ENCODE assay signal across 25 mouse cellular contexts in the genomic region with DNA sequence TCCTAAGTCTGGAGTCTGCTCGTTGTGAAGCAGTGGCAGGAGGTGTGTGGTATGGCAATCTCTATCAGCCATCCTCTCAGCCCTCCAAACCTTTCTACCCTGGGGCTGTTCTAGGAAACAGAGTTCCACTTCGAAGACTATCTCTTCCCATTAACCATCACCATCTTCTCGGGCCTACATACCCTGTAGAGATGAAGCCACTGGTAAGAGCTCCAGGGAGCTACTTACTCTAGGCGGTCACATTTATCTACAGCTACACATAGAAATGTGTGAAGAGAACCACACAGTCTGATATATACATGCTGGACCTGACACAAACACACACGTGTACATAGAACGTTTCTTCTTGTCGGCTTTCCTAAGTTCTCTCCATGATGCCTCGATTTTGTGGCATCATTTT.
DNase-seq lines count a peak whose midpoint lies in the region; ATAC-seq lines count a peak whose summit lies in the region.
"Had no signal": no experiment of that assay in that cellular context is flagged by ENCODE, and none has a peak within 500 bp of the region (broad histone marks: within the 10 kb centered on the region; RNA-seq: fewer than 3 reads in every experiment).

No protein-coding gene starts in this region.

- no peaks in the 10 kb centered on the region for H3K36me3 ChIP-seq in heart, embryonic 10.5 days
- no peaks in the 10 kb centered on the region for H3K36me3 ChIP-seq in liver, embryonic 12.5 days
- H3K36me3 ChIP-seq in liver, embryonic 13.5 days = no peaks in the 10 kb centered on the region
- H3K36me3 ChIP-seq: embryonic facial prominence, embryonic 10.5 days; embryonic facial prominence, embryonic 12.5 days; forebrain, embryonic 15.5 days; G1E had no signal

- H3K27ac ChIP-seq in heart, embryonic 10.5 days = 0 out of 2 replicates have a peak overlapping the region, but pooled peaks have one; percentile 4
- H3K27ac ChIP-seq in liver, embryonic 12.5 days = 0 out of 2 replicates have a peak overlapping the region, but pooled peaks have one; percentile 7
- H3K27ac ChIP-seq in liver, embryonic 13.5 days = peak overlapping the region; percentile 45
- H3K27ac ChIP-seq: embryonic facial prominence, embryonic 10.5 days; embryonic facial prominence, embryonic 12.5 days; forebrain, embryonic 13.5 days; forebrain, embryonic 15.5 days had no signal

- H3K9ac ChIP-seq in liver, embryonic 12.5 days = no peak overlapping the region; the same call in 1 of the 2 replicates
- no peak overlapping the region for H3K9ac ChIP-seq in liver, embryonic 13.5 days
- H3K9ac ChIP-seq: embryonic facial prominence, embryonic 12.5 days; forebrain, embryonic 13.5 days; forebrain, embryonic 15.5 days had no signal

- whole genome bisulfite sequencing in heart, embryonic 10.5 days = 74% methylated on average over 8 of the region's 8 CpGs
- 49% methylated on average over 8 of the region's 8 CpGs for WGBS in liver, embryonic 12.5 days (ENCODE audit: insufficient replicate concordance)
- WGBS in liver, embryonic 13.5 days (ENCODE audit: insufficient replicate concordance) = 44% methylated on average over 8 of the region's 8 CpGs

- H3K4me3 ChIP-seq in heart, embryonic 10.5 days = no peak overlapping the region
- no peak overlapping the region for H3K4me3 ChIP-seq in liver, embryonic 12.5 days
- H3K4me3 ChIP-seq in liver, embryonic 13.5 days (replicated peaks) = no peak overlapping the region
- H3K4me3 ChIP-seq: embryonic facial prominence, embryonic 10.5 days; embryonic facial prominence, embryonic 12.5 days; forebrain, embryonic 13.5 days; forebrain, embryonic 15.5 days had no signal

- intact Hi-C loops in heart, postnatal 36 days (cut with DNase I) = no loop called here

- no peaks in the 10 kb centered on the region for H3K9me3 ChIP-seq in heart, embryonic 10.5 days
- no peaks in the 10 kb centered on the region for H3K9me3 ChIP-seq in liver, embryonic 12.5 days (replicated peaks)
- no peaks in the 10 kb centered on the region for H3K9me3 ChIP-seq in liver, embryonic 13.5 days (replicated peaks)
- H3K9me3 ChIP-seq: embryonic facial prominence, embryonic 10.5 days; embryonic facial prominence, embryonic 12.5 days; forebrain, embryonic 13.5 days; forebrain, embryonic 15.5 days; G1E had no signal

- no peak overlapping the region for H3K4me2 ChIP-seq in liver, embryonic 12.5 days
- no peak overlapping the region for H3K4me2 ChIP-seq in liver, embryonic 13.5 days
- H3K4me2 ChIP-seq: embryonic facial prominence, embryonic 12.5 days; forebrain, embryonic 13.5 days; forebrain, embryonic 15.5 days had no signal

- H3K27me3 ChIP-seq in heart, embryonic 10.5 days (ENCODE audit: insufficient read depth, poor library complexity, severe bottlenecking) = no peaks in the 10 kb centered on the region
- 0 out of 2 replicates have a peak, but pooled peaks cover 3% of the 10 kb centered on the region for H3K27me3 ChIP-seq in liver, embryonic 12.5 days (replicated peaks)
- no peaks in the 10 kb centered on the region for H3K27me3 ChIP-seq in liver, embryonic 13.5 days
- H3K27me3 ChIP-seq: CH12.LX; embryonic facial prominence, embryonic 12.5 days; forebrain, embryonic 13.5 days; forebrain, embryonic 15.5 days; Patski had no signal

- peaks cover 27% of the 10 kb centered on the region for H3K4me1 ChIP-seq in heart, embryonic 10.5 days
- peaks cover 45% of the 10 kb centered on the region for H3K4me1 ChIP-seq in liver, embryonic 12.5 days
- peaks cover 59% of the 10 kb centered on the region for H3K4me1 ChIP-seq in liver, embryonic 13.5 days (replicated peaks)
- H3K4me1 ChIP-seq: embryonic facial prominence, embryonic 12.5 days; forebrain, embryonic 13.5 days; forebrain, embryonic 15.5 days had no signal

- no peak for DNase-seq in heart, embryonic 10.5 days (ENCODE audit: low spot score)
- DNase-seq in heart, postnatal 36 days = no peak
- no peak for DNase-seq in liver
- DNase-seq in liver, embryonic 13.5 days = no peak
- DNase-seq in testis, postnatal 10 days (ENCODE audit: low spot score) = no peak
- DNase-seq in spleen, postnatal 14 days (ENCODE audit: low spot score in 2 of 2) = no peak
- DNase-seq: adrenal gland, adult 8-10 months; adrenal gland, postnatal 14 days; adrenal gland, postnatal 36 days; B cell, adult 2 months; cerebellum, adult 11-12 months; cerebellum, adult 2 months; cerebellum, adult 9-10 months; cerebellum, postnatal 10 days; cerebellum, postnatal 25 days had no signal

- peak; percentile 66 for ATAC-seq in liver, embryonic 12.5 days
- peak; percentile 56 for ATAC-seq in liver, embryonic 13.5 days (ENCODE audit: low read depth)
- ATAC-seq: activated CD4-positive, CD25-positive, alpha-beta regulatory T cell, adult 4 months; CD4-positive, CD25-positive, alpha-beta regulatory T cell, adult 4 months; forebrain, embryonic 13.5 days; forebrain, embryonic 15.5 days; Patski had no signal
